Mouse (Mus musculus): Measurements from ENCODE around the gene Comtd1.

The Comtd1 gene

DNA sequence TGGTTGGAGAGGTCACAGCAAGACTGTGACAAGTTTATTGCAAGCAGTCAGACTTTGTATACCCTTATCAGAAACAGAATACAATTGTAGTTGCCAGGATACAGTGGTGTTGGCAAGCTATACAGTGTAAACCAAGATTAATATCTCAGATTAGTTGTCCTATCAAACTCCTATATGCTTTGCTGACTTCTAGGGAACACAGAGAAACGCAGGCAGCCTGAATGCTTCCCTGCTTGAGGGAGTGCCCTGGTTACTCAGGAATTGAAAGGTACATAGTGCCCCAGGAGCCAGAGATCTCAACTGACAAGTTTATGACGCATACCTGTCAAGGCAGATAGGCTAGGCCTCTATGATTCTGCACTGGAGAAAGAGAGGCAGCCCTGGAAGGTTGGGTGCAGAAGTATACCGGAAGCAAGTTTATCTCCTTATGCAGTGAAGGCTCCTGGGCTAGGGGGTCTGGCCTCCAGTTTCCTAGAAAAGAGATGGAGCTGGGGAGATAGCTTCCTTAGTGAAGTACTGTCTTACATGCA is 42.1 kb downstream of the Comtd1 start:
- no peak for DNase-seq (ENCODE audit: low spot score in 2 of 2)

DNA sequence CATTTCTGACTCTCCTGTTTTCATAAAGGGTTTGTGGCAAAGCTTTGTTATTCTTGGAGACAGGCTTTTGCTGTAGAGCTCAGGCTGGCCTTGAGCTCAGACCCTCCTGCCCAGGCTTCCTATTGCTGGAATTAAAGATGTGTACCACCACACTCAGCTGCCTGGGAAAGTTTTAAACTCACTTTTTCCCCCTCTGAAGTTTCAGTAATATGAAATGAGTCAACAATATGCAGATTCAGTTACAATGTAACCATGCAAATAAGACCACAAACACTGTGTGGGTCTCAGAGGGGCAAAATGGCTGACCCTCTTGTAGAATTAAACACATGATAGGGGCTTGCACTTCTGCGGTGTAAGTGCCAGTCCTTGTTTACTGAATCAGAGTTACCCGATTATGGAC is 42.6 kb downstream of the Comtd1 start:
- DNase-seq (ENCODE audit: low spot score in 2 of 2) = no peak

DNA sequence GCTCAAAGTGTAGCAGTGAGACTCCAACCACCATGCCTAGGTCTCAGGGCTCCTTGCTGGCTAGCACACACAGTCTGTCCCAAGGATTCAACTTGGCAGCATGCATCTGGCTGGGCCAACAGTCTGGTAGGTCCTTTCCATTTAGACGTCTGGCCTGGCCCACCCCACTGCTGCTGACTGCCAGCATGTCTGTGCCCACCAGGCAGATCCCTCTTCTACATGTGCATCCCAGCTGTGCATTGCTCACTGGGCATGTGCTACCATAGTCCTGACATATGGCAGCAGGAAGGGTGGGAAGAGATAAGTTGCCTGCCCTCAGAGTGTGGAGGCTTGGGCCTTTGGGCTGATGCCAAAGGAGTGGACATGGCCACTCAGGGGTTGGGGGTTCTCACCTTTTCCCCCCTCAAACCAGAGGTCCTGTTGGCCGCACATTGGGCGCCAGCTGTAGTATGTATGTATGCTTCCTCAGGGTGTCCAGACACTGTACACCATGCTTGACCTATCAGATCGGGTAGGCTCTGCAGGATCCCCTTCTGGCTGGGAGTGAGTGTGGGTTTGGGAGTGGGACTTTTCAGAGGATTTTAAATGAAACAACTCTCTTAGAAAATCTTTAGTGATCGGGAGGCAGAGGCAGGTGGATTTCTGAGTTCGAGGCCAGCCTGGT is 46.1 kb downstream of the Comtd1 start:
- no peak for DNase-seq (ENCODE audit: low spot score in 2 of 2)

DNA sequence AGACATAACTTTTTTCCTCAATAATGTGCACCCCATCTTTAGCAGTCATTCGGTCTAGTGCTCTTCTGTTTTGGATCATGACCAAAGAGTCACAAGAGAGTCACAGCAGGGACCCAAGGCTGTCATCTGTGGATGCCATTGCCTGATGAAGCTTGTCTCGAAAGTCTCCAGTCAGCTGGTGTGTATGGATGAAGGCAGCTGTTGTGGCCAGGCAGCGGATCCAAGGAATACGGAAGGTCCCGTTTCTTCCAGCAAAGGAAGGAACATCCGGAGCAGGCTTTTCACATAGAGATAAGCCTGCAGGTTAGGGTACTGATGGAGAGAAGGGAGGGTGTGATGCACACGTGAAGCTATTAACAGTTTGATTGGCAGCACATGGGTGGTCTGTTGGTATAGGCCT is 47.2 kb downstream of the Comtd1 start:
- DNase-seq (ENCODE audit: low spot score in 2 of 2) = no peak

DNA sequence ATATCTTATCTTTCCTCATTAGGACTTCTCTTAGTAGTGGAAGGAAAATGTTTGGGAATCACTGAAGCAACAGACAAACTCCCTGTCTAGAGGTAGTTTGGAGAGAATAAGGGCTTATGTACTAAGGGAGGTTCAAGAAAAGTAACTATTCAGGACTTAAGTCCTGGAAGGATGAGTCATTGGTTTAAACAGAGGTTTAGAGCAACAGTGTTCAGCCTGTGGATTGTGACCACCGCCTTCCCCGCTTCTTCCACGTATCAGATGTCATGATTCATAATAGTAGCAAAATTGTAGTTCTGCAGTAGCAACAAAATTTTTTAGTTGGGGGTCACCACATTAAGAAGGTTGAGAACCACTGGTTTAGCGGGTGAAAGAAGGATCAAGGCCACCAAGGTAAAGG is 48.1 kb downstream of the Comtd1 start:
- DNase-seq (ENCODE audit: low spot score in 2 of 2) = no peak
